Mouse (Mus musculus) cerebellum, adult 2 months (tissue): Measurements from ENCODE around the gene Vps8.

ENCODE experiments used
- CTCF ChIP-seq: fragments of 200-500 bp; IDR thresholded peaks from 2 replicates; pipeline ENCODE4 v1.5.1; 2011; ENCODE audit warnings: low read depth, mild to moderate bottlenecking, control low read depth, low read length, moderate library complexity, borderline replicate concordance; ENCODE audit not compliant: insufficient read depth
- POLR2A ChIP-seq: fragments of 200-500 bp; IDR thresholded peaks from 2 replicates; pipeline ENCODE4 v1.6.1; 2011; ENCODE audit warnings: low read length, control low read depth, borderline replicate concordance; ENCODE audit not compliant: insufficient read depth

GRCm38 (mm10) chr16:21591511-21591910 lies 168.6 kb downstream of the Vps8 start:
- no peak for TF ChIP-seq CTCF
- TF ChIP-seq POLR2A = no peak
